Mouse (Mus musculus) spleen, postnatal 10 days (tissue): Measurements from ENCODE around the gene Ssh3.

ENCODE experiments used
- DNase-seq, 2 experiments: peaks; one replicate each; pipeline ENCODE4 v3.0.0; 2021 to 2022; ENCODE audit warnings: low spot score in 2 of 2

Gene Ssh3

GRCm38 (mm10) chr19:4217855-4218254, 51.1 kb downstream of the Ssh3 start:
- no peak for DNase-seq

DNA sequence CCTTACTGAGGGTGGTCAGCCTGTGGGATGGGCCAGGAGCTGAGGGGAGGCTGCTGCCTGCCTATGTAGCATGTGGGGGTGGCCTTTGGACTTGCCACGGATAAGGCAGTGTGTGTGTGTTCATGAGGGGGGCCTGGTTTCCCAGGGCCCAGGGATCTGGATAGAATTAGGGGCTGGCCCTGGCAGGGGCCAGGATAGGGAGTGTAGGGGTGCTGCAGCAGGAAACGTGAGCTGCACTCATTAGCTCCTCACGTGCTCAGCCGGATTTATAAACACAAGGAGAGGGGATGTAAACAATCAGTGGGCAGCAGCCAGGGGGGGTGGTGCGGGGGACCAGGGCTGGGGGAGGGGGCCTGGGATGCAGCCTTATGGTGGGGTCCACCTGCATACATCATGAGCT, 51.8 kb downstream of the Ssh3 start:
- DNase-seq = peak in 1 of 2 experiments; percentile 13

- peak in 1 of 2 experiments; percentile 24 for DNase-seq
Measured at GRCm38 (mm10) chr19:4216041-4216685, 52.8 kb downstream of the Ssh3 start.

DNA sequence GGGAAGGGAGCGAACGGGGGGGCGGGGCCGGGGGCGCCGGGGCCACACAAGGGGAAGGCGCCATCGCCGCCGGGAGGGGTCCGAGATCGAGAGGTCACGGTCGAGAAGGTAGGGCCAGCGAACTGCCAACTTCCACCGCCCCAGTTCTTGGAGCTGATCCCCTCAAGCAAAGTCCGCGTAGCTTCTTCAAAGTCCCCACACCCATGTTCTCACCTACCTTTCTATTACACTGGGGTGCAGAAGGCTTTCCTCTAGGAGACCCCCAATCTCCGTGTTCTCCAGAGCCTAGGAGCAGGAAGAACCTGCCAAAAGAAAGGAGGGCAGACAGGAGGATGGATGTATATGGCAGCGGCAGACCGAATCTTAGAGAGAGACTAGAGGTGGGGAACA, 53.5 kb downstream of the Ssh3 start:
- DNase-seq = peak in 1 of 2 experiments; percentile 29

GRCm38 (mm10) chr19:4214771-4215450, 54.1 kb downstream of the Ssh3 start:
- DNase-seq = peak in 1 of 2 experiments; percentile 49

DNA sequence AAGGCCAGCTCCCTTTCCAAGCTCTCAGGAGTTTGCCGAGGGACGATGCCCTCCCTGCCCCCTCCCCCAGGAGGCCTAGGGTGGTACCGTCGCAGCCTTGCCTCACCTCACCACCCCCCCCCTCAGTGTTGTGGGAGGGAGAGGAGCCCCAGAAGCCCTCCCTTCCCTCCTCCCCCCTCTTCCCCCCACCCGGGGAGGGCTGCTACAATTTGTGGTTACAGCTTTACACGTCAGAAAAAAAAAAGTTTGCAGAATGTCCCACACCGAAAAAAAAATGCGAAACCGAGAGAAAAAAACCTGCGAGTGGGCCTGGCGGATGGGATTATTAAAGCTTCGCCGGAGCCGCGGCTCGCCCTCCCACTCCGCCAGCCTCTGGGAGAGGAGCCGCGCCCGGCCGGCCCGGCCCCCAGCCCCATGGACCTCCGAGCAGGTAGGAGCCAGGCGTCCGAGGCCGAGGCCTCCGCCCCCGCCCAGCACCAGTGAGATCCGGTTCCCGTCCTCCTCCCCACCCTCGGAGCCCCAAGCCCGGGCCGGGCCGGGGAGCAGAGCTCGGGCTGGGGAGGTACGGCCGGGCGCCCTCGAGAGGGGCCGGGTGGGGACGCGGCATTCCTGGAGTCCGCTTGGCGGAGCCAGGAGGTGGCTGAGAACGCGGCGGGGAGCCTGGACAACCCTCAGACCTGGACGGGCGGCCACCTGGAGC, 54.8 kb downstream of the Ssh3 start, which contains the start of the genes Clcf1 and AC109138.7:
Gene Clcf1, plus strand, starts transcription at position 168 of the 700 bp plus-strand sequence.
Gene AC109138.7, plus strand, starts transcription at position 287 of the 700 bp plus-strand sequence.
- peak; percentile 61 to 80 for DNase-seq

GRCm38 (mm10) chr19:4213524-4213974, 55.4 kb downstream of the Ssh3 start:
- DNase-seq = peak in 1 of 2 experiments; percentile 29

DNA sequence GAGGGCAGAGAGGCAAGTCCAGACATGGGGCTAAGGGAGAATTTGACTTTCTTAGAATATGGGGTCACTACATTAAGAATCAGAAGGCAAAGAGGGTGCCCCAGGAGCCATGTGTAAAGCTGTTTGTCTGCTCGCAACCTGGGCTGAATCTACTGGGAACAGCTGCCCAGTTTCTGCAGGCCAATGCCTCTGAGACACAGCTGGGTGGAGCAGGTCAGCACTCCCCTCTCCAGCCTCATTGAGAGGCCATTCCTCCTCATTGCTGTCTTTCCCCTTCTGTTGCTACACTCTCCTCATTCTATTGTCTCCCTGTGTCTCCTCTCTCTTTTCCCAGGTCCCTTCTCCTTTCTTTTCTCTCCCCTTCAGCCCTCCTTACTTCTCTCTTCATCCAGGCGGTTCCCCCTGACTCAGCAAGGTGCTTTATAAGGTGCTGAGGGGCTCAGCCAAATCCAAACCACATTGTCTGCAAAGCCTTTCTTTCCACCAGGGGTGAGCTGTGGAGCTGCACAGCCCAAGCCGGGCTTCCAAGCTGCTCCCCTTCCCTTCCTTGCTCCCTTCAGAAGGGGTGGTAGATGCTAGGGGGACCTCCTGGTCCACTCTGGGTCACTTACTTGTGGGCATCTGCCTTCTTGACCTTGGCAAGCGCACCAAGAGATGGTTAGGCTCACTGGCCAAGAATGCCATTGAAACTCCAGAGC, 56.9 kb downstream of the Ssh3 start:
- DNase-seq = no peak
